Mouse (Mus musculus) CH12.LX (cell line): ENCODE results near the gene Tsnaxip1.
A peak's percentile ranks its signal among the peaks of the same experiment; 100 is the strongest.

Source experiments
- CHD2 ChIP-seq: IDR thresholded peaks from 2 replicates; pipeline ENCODE4 v1.6.1; 2011; ENCODE audit warnings: low read length, improper control_type of control experiment
- CTCF ChIP-seq, 2 experiments: IDR thresholded peaks in 1 of 2; conservative IDR thresholded peaks in 1 of 2; 2 replicates each; pipeline ENCODE4 v1.5.1; 2011 to 2012; ENCODE audit warnings: low read depth in 2 of 2, low read length in 2 of 2, improper control_type of control experiment in 1 of 2, inconsistent platforms in 1 of 2, mild to moderate bottlenecking in 1 of 2, moderate library complexity in 1 of 2
- ELF1 ChIP-seq: IDR thresholded peaks from 2 replicates; pipeline ENCODE4 v1.6.1; 2014; ENCODE audit warnings: low read depth, mild to moderate bottlenecking, inconsistent platforms, low read length, improper control_type of control experiment
- EP300 ChIP-seq: IDR thresholded peaks from 2 replicates; pipeline ENCODE4 v1.6.1; 2011; ENCODE audit warnings: low read length, improper control_type of control experiment
- IRF4 ChIP-seq: IDR thresholded peaks from 2 replicates; pipeline ENCODE4 v1.6.1; 2014; ENCODE audit warnings: low read depth, mild to moderate bottlenecking, inconsistent platforms, low read length, improper control_type of control experiment
- NRF1 ChIP-seq: IDR thresholded peaks from 2 replicates; pipeline ENCODE4 v1.6.1; 2014; ENCODE audit warnings: low read depth, mild to moderate bottlenecking, inconsistent platforms, low read length, improper control_type of control experiment, moderate library complexity
- POLR2A ChIP-seq: IDR thresholded peaks from 2 replicates; pipeline ENCODE4 v1.6.1; 2011; ENCODE audit warnings: low read depth, mild to moderate bottlenecking, improper control_type of control experiment, low read length
- UBTF ChIP-seq: IDR thresholded peaks from 2 replicates; pipeline ENCODE4 v1.6.1; 2012; ENCODE audit warnings: low read depth, mild to moderate bottlenecking, inconsistent platforms, low read length, improper control_type of control experiment, moderate library complexity
- USF2 ChIP-seq: conservative IDR thresholded peaks from 2 replicates; pipeline ENCODE4 v1.6.1; 2011; ENCODE audit warnings: low read depth, low read length, improper control_type of control experiment

GRCm38 (mm10) chr8:105861951-105862350 is 34.4 kb downstream of the Tsnaxip1 start:
- TF ChIP-seq CTCF (conservative IDR thresholded peaks at IDR 0.05 in 1 of 2, IDR thresholded peaks at IDR 0.05 in 1 of 2; ENCODE audit: low read depth in 2 of 2, low read length in 2 of 2) = peak in 1 of 2 experiments; percentile 65; a peak in 2 of 4 replicates
- TF ChIP-seq IRF4 = no peak
- no peak for TF ChIP-seq CHD2
- TF ChIP-seq ELF1 = no peak
- TF ChIP-seq EP300 = no peak
- TF ChIP-seq POLR2A = no peak
- no peak for TF ChIP-seq NRF1
- no peak for TF ChIP-seq USF2
- no peak for TF ChIP-seq UBTF
